Mouse (Mus musculus): ENCODE measurements at regions not wholly inside any gene's neighbourhood (a gene's known extent, or its start where the extent isn't known, plus 50 kb on each side); places are given as distances from the start of the nearest gene placed in this dataset.

DNA sequence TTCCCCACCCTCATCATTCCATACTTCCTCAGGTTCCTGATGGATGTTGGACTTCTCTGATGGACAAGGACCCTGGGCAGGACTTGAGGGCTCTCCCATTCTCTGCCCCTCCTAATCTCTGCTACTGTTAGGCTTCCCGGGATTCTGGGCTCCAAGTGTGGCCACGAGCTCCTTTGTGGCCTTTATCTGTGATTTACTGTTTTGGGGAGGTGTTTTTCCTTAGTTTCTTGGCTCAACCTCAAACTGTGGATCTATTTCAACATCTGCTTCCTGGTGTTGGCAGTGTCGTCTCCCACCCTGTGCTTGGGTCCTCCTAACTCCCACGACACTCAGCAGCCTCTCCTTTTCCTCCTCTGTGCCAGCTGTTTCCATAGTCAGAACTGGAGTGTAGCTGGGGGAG is 61.3 kb upstream of the Unc5b start:
- DNase-seq = no peak
- intact Hi-C loops (cut with DNase I) = no loop called here

- DNase-seq = no peak
- intact Hi-C loops (cut with DNase I) = no loop called here
Observed at GRCm38 (mm10) chr10:60891476-60892170, 60.2 kb upstream of the Unc5b start.

GRCm38 (mm10) chr10:60889792-60890191 is 58.4 kb upstream of the Unc5b start:
- no peak for DNase-seq
- intact Hi-C loops (cut with DNase I) = no loop called here

GRCm38 (mm10) chr10:60888541-60888940 is 57.2 kb upstream of the Unc5b start:
- no peak for DNase-seq
- intact Hi-C loops (cut with DNase I) = no loop called here

GRCm38 (mm10) chr10:60885348-60886275 is 54.2 kb upstream of the Unc5b start:
- intact Hi-C loops (cut with DNase I) = no loop called here
- no peak for DNase-seq

DNA sequence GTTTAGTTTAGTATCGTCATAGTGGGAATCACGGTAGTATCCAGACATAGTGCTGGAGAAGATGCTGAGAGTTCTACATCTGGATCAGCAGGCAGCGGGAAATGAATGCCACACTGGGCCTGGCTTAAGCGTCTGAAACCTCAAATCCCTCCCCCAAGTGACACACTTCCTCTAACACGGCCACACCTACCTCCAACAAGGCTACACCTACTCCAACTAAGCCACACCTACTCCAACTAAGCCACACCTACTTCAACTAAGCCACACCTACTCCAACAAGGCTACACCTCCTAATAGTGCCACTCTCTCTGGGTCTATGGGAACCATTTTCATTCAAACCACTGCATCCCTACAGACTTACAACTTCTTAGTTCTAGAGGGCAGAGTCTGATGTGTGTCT is 53.4 kb upstream of the Unc5b start:
- intact Hi-C loops (cut with DNase I) = no loop called here
- DNase-seq = no peak

Small RNA genes lying in the stretch of these regions (microRNA-seq; reads per million reads assigned to microRNA genes)
- gene Mir466j = 0 reads per million in 2 experiments
- 0 reads per million in 2 experiments for gene Mir6408
